Mouse (Mus musculus) cortical plate, adult 2 months (tissue): ENCODE measurements around the gene Tmem273.

Source experiments
- CTCF ChIP-seq: fragments of 200-500 bp; IDR thresholded peaks from 2 replicates; pipeline ENCODE4 v1.5.1; 2011; ENCODE audit warnings: mild to moderate bottlenecking, control low read depth, low read length; ENCODE audit not compliant: insufficient read depth; ENCODE audit errors: extremely low read depth
- POLR2A ChIP-seq: fragments of 200-500 bp; IDR thresholded peaks from 2 replicates; pipeline ENCODE4 v1.6.1; 2011; ENCODE audit warnings: mild to moderate bottlenecking, low read length, control low read depth; ENCODE audit not compliant: insufficient read depth; ENCODE audit errors: extremely low read depth

DNA sequence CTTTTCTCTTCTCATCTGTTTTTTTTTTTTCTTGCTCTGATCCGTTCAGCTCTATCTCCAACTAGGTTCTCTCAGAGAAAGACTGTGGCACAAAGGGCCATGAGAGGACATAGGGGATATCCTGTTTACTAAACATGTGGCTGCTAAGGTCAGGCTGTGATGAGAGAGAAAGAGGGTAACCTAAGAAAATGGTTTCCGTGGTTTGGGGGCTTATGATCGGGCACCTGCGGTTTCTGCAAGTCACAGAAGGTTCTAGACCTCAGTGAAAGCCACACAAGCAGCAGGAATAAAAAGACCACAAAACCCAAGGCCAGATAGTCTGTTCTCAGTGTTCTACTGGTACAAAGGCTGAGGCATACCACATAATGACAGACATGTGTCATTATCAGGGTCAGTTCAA is 12.6 kb downstream of the Tmem273 start:
- TF ChIP-seq POLR2A (no peak), CTCF (no peak)
